Mouse (Mus musculus): ENCODE data around the gene Ralgps1. TPM values are rescaled to one million over a fixed set of nuclear protein-coding genes. Genes with fewer than 3 reads are reported as not detected.

The Ralgps1 gene
- total and polyA plus RNA-seq, 3 experiments, result 0.89 to 2.6 TPM; not detected in 1

DNA sequence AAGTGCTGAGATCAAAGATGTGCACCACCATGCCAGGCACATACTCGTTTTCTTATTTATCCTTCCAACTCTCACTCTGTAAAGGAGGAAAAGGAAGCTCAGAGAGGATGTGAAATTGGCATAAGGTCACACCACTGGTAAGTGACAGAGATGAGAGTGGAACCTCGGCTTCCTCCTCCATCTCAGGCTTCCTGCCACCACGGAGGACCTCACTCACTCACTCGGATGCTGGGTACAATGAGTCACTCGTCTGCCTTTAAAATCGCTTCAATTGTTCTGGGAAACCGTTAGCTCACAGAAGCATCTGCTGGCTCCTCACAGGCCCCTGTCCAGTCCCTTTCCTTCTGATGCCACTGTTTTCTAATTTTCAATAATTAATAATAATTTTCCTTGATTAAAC is 194.8 kb downstream of the Ralgps1 start:
- DNase-seq (ENCODE audit: low read depth, low spot score), result no peak
- H3K4me3 ChIP-seq (ENCODE audit: control insufficient read depth in 1 of 2, insufficient read depth in 1 of 2, low read depth in 2 of 2, low read length in 2 of 2), result no peak overlapping the region
- H3K27me3 ChIP-seq (ENCODE audit: control insufficient read depth in 1 of 2, insufficient read depth in 2 of 2, low read length in 2 of 2), result no peaks in the 10 kb centered on the region
- H3K9ac ChIP-seq (ENCODE audit: control insufficient read depth, low read depth, low read length, poor library complexity, severe bottlenecking), result no peak overlapping the region
- TF ChIP-seq CHD1 (IDR thresholded peaks at IDR 0.05; ENCODE audit: low read depth, low read length), result no peak
- TF ChIP-seq ETS1 (IDR thresholded peaks at IDR 0.05; ENCODE audit: low read depth, low read length), result no peak
- no peak for TF ChIP-seq MAFK (IDR thresholded peaks at IDR 0.05; ENCODE audit: borderline replicate concordance, low read depth, low read length)
- TF ChIP-seq SMC3 (IDR thresholded peaks at IDR 0.05; ENCODE audit: low read depth, low read length), result no peak
- TF ChIP-seq NELFE (IDR thresholded peaks at IDR 0.05; ENCODE audit: low read depth, low read length), result no peak
- no peak for TF ChIP-seq POLR2AphosphoS2 (IDR thresholded peaks at IDR 0.05; ENCODE audit: low read length)
- TF ChIP-seq CTCF (IDR thresholded peaks at IDR 0.05 in 2 of 3, conservative IDR thresholded peaks at IDR 0.05 in 1 of 3; ENCODE audit: control insufficient read depth in 1 of 3, insufficient read depth in 1 of 3, low read depth in 2 of 3, low read length in 3 of 3, poor library complexity in 1 of 3, severe bottlenecking in 1 of 3), result no peak
- no peak for TF ChIP-seq MAX (IDR thresholded peaks at IDR 0.05; ENCODE audit: low read length)
- TF ChIP-seq UBTF (IDR thresholded peaks at IDR 0.05; ENCODE audit: borderline replicate concordance, insufficient read depth, low read depth, low read length), result no peak
- TF ChIP-seq SIN3A (IDR thresholded peaks at IDR 0.05; ENCODE audit: low read length), result no peak
- no peak for TF ChIP-seq HCFC1 (IDR thresholded peaks at IDR 0.05; ENCODE audit: low read depth, low read length)
- TF ChIP-seq ZMIZ1 (IDR thresholded peaks at IDR 0.05; ENCODE audit: low read depth, low read length), result no peak
- no peak for TF ChIP-seq BHLHE40 (IDR thresholded peaks at IDR 0.05; ENCODE audit: borderline replicate concordance, low read depth, low read length)
- no peak for TF ChIP-seq ZKSCAN1 (IDR thresholded peaks at IDR 0.05; ENCODE audit: low read depth, low read length)
- no peak for TF ChIP-seq ZNF384 (IDR thresholded peaks at IDR 0.05; ENCODE audit: low read depth, low read length)
- no peak for TF ChIP-seq RAD21 (IDR thresholded peaks at IDR 0.05; ENCODE audit: low read depth, low read length)
- no peak for TF ChIP-seq ZC3H11A (IDR thresholded peaks at IDR 0.05; ENCODE audit: low read depth, low read length)
- no peak for TF ChIP-seq ELF1 (IDR thresholded peaks at IDR 0.05; ENCODE audit: low read depth, low read length)
- TF ChIP-seq E2F4 (IDR thresholded peaks at IDR 0.05; ENCODE audit: borderline replicate concordance, low read depth, low read length), result no peak
- no peak for TF ChIP-seq CHD2 (IDR thresholded peaks at IDR 0.05; ENCODE audit: low read length)
- H3K36me3 ChIP-seq (ENCODE audit: control insufficient read depth in 1 of 2, insufficient read depth in 2 of 2, low read length in 2 of 2), result no peaks in the 10 kb centered on the region
- no peaks in the 10 kb centered on the region for H3K4me1 ChIP-seq (ENCODE audit: control insufficient read depth in 1 of 2, insufficient read depth in 2 of 2, low read length in 2 of 2)
- H3K27ac ChIP-seq (ENCODE audit: control insufficient read depth, low read depth, low read length), result no peak overlapping the region
- H3K9me3 ChIP-seq (replicated peaks; ENCODE audit: insufficient read depth, low read length), result no peaks in the 10 kb centered on the region
- no peaks in the 10 kb centered on the region for H3K79me2 ChIP-seq (ENCODE audit: control insufficient read depth, insufficient read depth, low read length, poor library complexity)

- Histone ChIP-seq H3K4me3 (ENCODE audit: control insufficient read depth in 1 of 2, insufficient read depth in 1 of 2, low read depth in 2 of 2, low read length in 2 of 2) (no peak overlapping the region), H3K4me1 (ENCODE audit: control insufficient read depth in 1 of 2, insufficient read depth in 2 of 2, low read length in 2 of 2) (no peaks in the 10 kb centered on the region), H3K79me2 (ENCODE audit: control insufficient read depth, insufficient read depth, low read length, poor library complexity) (no peaks in the 10 kb centered on the region), H3K9ac (ENCODE audit: control insufficient read depth, low read depth, low read length, poor library complexity, severe bottlenecking) (no peak overlapping the region), H3K9me3 (replicated peaks; ENCODE audit: insufficient read depth, low read length) (no peaks in the 10 kb centered on the region), H3K27ac (ENCODE audit: control insufficient read depth, low read depth, low read length) (no peak overlapping the region), H3K27me3 (ENCODE audit: control insufficient read depth in 1 of 2, insufficient read depth in 2 of 2, low read length in 2 of 2) (no peaks in the 10 kb centered on the region), H3K36me3 (ENCODE audit: control insufficient read depth in 1 of 2, insufficient read depth in 2 of 2, low read length in 2 of 2) (no peaks in the 10 kb centered on the region)
- TF ChIP-seq MAZ (IDR thresholded peaks at IDR 0.05; ENCODE audit: low read depth, low read length), result no peak
- TF ChIP-seq CHD2 (IDR thresholded peaks at IDR 0.05; ENCODE audit: low read length), result no peak
- no peak for TF ChIP-seq RAD21 (IDR thresholded peaks at IDR 0.05; ENCODE audit: low read depth, low read length)
- TF ChIP-seq SIN3A (IDR thresholded peaks at IDR 0.05; ENCODE audit: low read length), result no peak
- TF ChIP-seq USF1 (IDR thresholded peaks at IDR 0.05; ENCODE audit: low read depth, low read length), result no peak
- TF ChIP-seq CHD1 (IDR thresholded peaks at IDR 0.05; ENCODE audit: low read depth, low read length), result no peak
- no peak for TF ChIP-seq RCOR1 (IDR thresholded peaks at IDR 0.05; ENCODE audit: low read depth, low read length)
- TF ChIP-seq EP300 (IDR thresholded peaks at IDR 0.05; ENCODE audit: low read depth in 1 of 2, low read length in 2 of 2), result no peak
- no peak for TF ChIP-seq MEF2A (IDR thresholded peaks at IDR 0.05; ENCODE audit: extremely low read depth, insufficient replicate concordance, low read depth, low read length, poor library complexity, severe bottlenecking)
- TF ChIP-seq GATA1 (IDR thresholded peaks at IDR 0.05; ENCODE audit: low read depth, low read length), result no peak
- no peak for TF ChIP-seq TCF12 (IDR thresholded peaks at IDR 0.05; ENCODE audit: low read depth, low read length)
- TF ChIP-seq POLR2AphosphoS2 (IDR thresholded peaks at IDR 0.05; ENCODE audit: low read length), result no peak
- no peak for TF ChIP-seq HCFC1 (IDR thresholded peaks at IDR 0.05; ENCODE audit: low read depth, low read length)
- TF ChIP-seq ELF1 (IDR thresholded peaks at IDR 0.05; ENCODE audit: low read depth, low read length), result no peak
- no peak for TF ChIP-seq MAFK (IDR thresholded peaks at IDR 0.05; ENCODE audit: borderline replicate concordance, low read depth, low read length)
- TF ChIP-seq SMC3 (IDR thresholded peaks at IDR 0.05; ENCODE audit: low read depth, low read length), result no peak
- DNase-seq (ENCODE audit: low read depth, low spot score), result no peak
These were observed 197.6 kb downstream of the Ralgps1 start for GRCm38 (mm10) chr2:33173686-33174085.

All from MEL (cell line).